Mouse (Mus musculus) MEL (cell line): ENCODE measurements around the gene Elfn2. TPM values are rescaled to one million over a fixed set of nuclear protein-coding genes. Genes with fewer than 3 reads are reported as not detected.

ENCODE experiments used
- DNase-seq: peaks from one replicate; pipeline ENCODE4 v3.0.0; 2011; ENCODE audit warnings: low read depth, low spot score
- H3K27ac ChIP-seq: 2 replicates; pipeline ENCODE4 v1.5.1; 2012; ENCODE audit warnings: low read depth, mild to moderate bottlenecking, control low read depth, low read length, moderate library complexity; ENCODE audit not compliant: control insufficient read depth
- H3K27me3 ChIP-seq, 2 experiments: fragments of 150-350 bp in 1 of 2; sonication (generic) in 1 of 2; 2 replicates each; pipeline ENCODE4 v1.6.1; 2012; ENCODE audit warnings: low read length in 2 of 2, mild to moderate bottlenecking in 2 of 2, improper control_type of control experiment in 1 of 2, moderate library complexity in 1 of 2; ENCODE audit not compliant: insufficient read depth in 2 of 2, control insufficient read depth in 1 of 2
- H3K36me3 ChIP-seq, 2 experiments: 2 replicates each; pipeline ENCODE4 v1.6.1; 2012 to 2014; ENCODE audit warnings: low read length in 2 of 2, improper control_type of control experiment in 1 of 2, inconsistent platforms in 1 of 2, mild to moderate bottlenecking in 1 of 2; ENCODE audit not compliant: insufficient read depth in 2 of 2, control insufficient read depth in 1 of 2
- H3K4me1 ChIP-seq, 2 experiments: fragments of 150-350 bp in 1 of 2; sonication (generic) in 1 of 2; 2 replicates each; pipeline ENCODE4 v1.6.1; 2012; ENCODE audit warnings: low read length in 2 of 2, improper control_type of control experiment in 1 of 2, mild to moderate bottlenecking in 1 of 2; ENCODE audit not compliant: insufficient read depth in 2 of 2, control insufficient read depth in 1 of 2
- H3K4me3 ChIP-seq, 2 experiments: fragments of 150-350 bp in 1 of 2; sonication (generic) in 1 of 2; 2 replicates each; pipeline ENCODE4 v1.5.1; 2012; ENCODE audit warnings: low read depth in 2 of 2, low read length in 2 of 2, mild to moderate bottlenecking in 2 of 2, moderate library complexity in 2 of 2, control low read depth in 1 of 2, improper control_type of control experiment in 1 of 2; ENCODE audit not compliant: control insufficient read depth in 1 of 2, insufficient read depth in 1 of 2
- H3K79me2 ChIP-seq: 2 replicates; pipeline ENCODE4 v1.6.1; 2012; ENCODE audit warnings: mild to moderate bottlenecking, low read length, moderate library complexity; ENCODE audit not compliant: control insufficient read depth, poor library complexity, insufficient read depth
- H3K9ac ChIP-seq: 2 replicates; pipeline ENCODE4 v1.6.1; 2012; ENCODE audit warnings: low read depth, mild to moderate bottlenecking, control low read depth, low read length, moderate library complexity; ENCODE audit not compliant: control insufficient read depth, poor library complexity, severe bottlenecking
- H3K9me3 ChIP-seq: fragments of 150-350 bp; sonication (generic); replicated peaks from 2 replicates; pipeline ENCODE4 v1.6.1; 2012; ENCODE audit warnings: mild to moderate bottlenecking, low read length, improper control_type of control experiment, moderate library complexity; ENCODE audit not compliant: insufficient read depth
- CHD1 ChIP-seq: IDR thresholded peaks from 2 replicates; pipeline ENCODE4 v1.6.1; 2012; ENCODE audit warnings: low read depth, mild to moderate bottlenecking, inconsistent platforms, low read length, improper control_type of control experiment
- CHD2 ChIP-seq: IDR thresholded peaks from 2 replicates; pipeline ENCODE4 v1.6.1; 2011; ENCODE audit warnings: low read length, improper control_type of control experiment
- E2F4 ChIP-seq: IDR thresholded peaks from 2 replicates; pipeline ENCODE4 v1.6.1; 2011; ENCODE audit warnings: low read depth, low read length, improper control_type of control experiment, borderline replicate concordance
- ELF1 ChIP-seq: IDR thresholded peaks from 2 replicates; pipeline ENCODE4 v1.6.1; 2014; ENCODE audit warnings: low read depth, mild to moderate bottlenecking, inconsistent platforms, low read length, improper control_type of control experiment, moderate library complexity
- EP300 ChIP-seq, 2 experiments: IDR thresholded peaks; 2 replicates each; pipeline ENCODE4 v1.6.1; 2011; ENCODE audit warnings: improper control_type of control experiment in 2 of 2, low read length in 2 of 2, low read depth in 1 of 2, mild to moderate bottlenecking in 1 of 2
- ETS1 ChIP-seq: IDR thresholded peaks from 2 replicates; pipeline ENCODE4 v1.6.1; 2012; ENCODE audit warnings: low read depth, mild to moderate bottlenecking, inconsistent platforms, low read length, improper control_type of control experiment, moderate library complexity
- GABPA ChIP-seq: IDR thresholded peaks from 2 replicates; pipeline ENCODE4 v1.6.1; 2012; ENCODE audit warnings: low read depth, mild to moderate bottlenecking, inconsistent platforms, low read length, improper control_type of control experiment, moderate library complexity
- GATA1 ChIP-seq: IDR thresholded peaks from 2 replicates; pipeline ENCODE4 v1.6.1; 2011; ENCODE audit warnings: low read depth, low read length, improper control_type of control experiment
- HCFC1 ChIP-seq: IDR thresholded peaks from 2 replicates; pipeline ENCODE4 v1.6.1; 2012; ENCODE audit warnings: low read depth, mild to moderate bottlenecking, inconsistent platforms, low read length, improper control_type of control experiment, moderate library complexity
- JUND ChIP-seq: IDR thresholded peaks from 2 replicates; pipeline ENCODE4 v1.6.1; 2011; ENCODE audit warnings: low read depth, mild to moderate bottlenecking, improper control_type of control experiment, low read length
- KAT2A ChIP-seq: conservative IDR thresholded peaks from 2 replicates; pipeline ENCODE4 v1.6.1; 2012; ENCODE audit warnings: low read depth, low read length, improper control_type of control experiment, inconsistent platforms
- MAFK ChIP-seq: IDR thresholded peaks from 2 replicates; pipeline ENCODE4 v1.6.1; 2011; ENCODE audit warnings: low read depth, mild to moderate bottlenecking, low read length, improper control_type of control experiment, borderline replicate concordance
- MXI1 ChIP-seq: IDR thresholded peaks from 2 replicates; pipeline ENCODE4 v1.6.1; 2011; ENCODE audit warnings: mild to moderate bottlenecking, low read depth, low read length, improper control_type of control experiment
- MYB ChIP-seq: IDR thresholded peaks from 2 replicates; pipeline ENCODE4 v1.6.1; 2011; ENCODE audit warnings: mild to moderate bottlenecking, low read depth, low read length, improper control_type of control experiment
- NELFE ChIP-seq: IDR thresholded peaks from 2 replicates; pipeline ENCODE4 v1.6.1; 2011; ENCODE audit warnings: low read depth, low read length, improper control_type of control experiment
- POLR2AphosphoS2 ChIP-seq: IDR thresholded peaks from 2 replicates; pipeline ENCODE4 v1.6.1; 2011; ENCODE audit warnings: low read length, improper control_type of control experiment
- POLR2AphosphoS5 ChIP-seq: IDR thresholded peaks from 2 replicates; pipeline ENCODE4 v1.6.1; 2012; ENCODE audit warnings: low read depth, borderline replicate concordance, mild to moderate bottlenecking, inconsistent platforms, low read length, moderate library complexity, mixed read lengths
- RCOR1 ChIP-seq: IDR thresholded peaks from 2 replicates; pipeline ENCODE4 v1.6.1; 2012; ENCODE audit warnings: low read depth, mild to moderate bottlenecking, inconsistent platforms, low read length, improper control_type of control experiment
- SIN3A ChIP-seq: IDR thresholded peaks from 2 replicates; pipeline ENCODE4 v1.6.1; 2012; ENCODE audit warnings: low read length, improper control_type of control experiment, inconsistent platforms
- SMC3 ChIP-seq: IDR thresholded peaks from 2 replicates; pipeline ENCODE4 v1.6.1; 2011; ENCODE audit warnings: low read depth, low read length, improper control_type of control experiment
- TBP ChIP-seq: IDR thresholded peaks from 2 replicates; pipeline ENCODE4 v1.8.0; 2011; ENCODE audit warnings: low read depth, low read length, improper control_type of control experiment
- TCF12 ChIP-seq: IDR thresholded peaks from 2 replicates; pipeline ENCODE4 v1.6.1; 2014; ENCODE audit warnings: low read depth, mild to moderate bottlenecking, inconsistent platforms, low read length, improper control_type of control experiment, moderate library complexity
- USF1 ChIP-seq: IDR thresholded peaks from 2 replicates; pipeline ENCODE4 v1.6.1; 2014; ENCODE audit warnings: low read depth, mild to moderate bottlenecking, inconsistent platforms, low read length, improper control_type of control experiment, moderate library complexity
- USF2 ChIP-seq, 2 experiments: IDR thresholded peaks; 2 replicates each; pipeline ENCODE4 v1.6.1; 2011 to 2012; ENCODE audit warnings: improper control_type of control experiment in 2 of 2, low read length in 2 of 2, borderline replicate concordance in 1 of 2, inconsistent platforms in 1 of 2, low read depth in 1 of 2, mild to moderate bottlenecking in 1 of 2; ENCODE audit not compliant: insufficient read depth in 1 of 2
- ZKSCAN1 ChIP-seq: IDR thresholded peaks from 2 replicates; pipeline ENCODE4 v1.6.1; 2012; ENCODE audit warnings: low read depth, mild to moderate bottlenecking, inconsistent platforms, low read length, improper control_type of control experiment, moderate library complexity
- polyA plus RNA-seq, 2 experiments: library from polyadenylated mRNA; stranded (reverse) in 1 of 2; unstranded in 1 of 2; fragments of >175 nt in 1 of 2; fragments of >200 nt in 1 of 2; gene quantifications; 2 replicates each; pipeline versions ENCODE4 v1.2.1 to v1.2.4; 2012; ENCODE audit warnings: low replicate concordance in 2 of 2, low read depth in 1 of 2; ENCODE audit not compliant: insufficient read length in 2 of 2, insufficient read depth in 1 of 2, missing spikeins in 1 of 2
- total RNA-seq: library from RNA; depleted of rRNA; stranded (reverse); fragments of 300-350 nt; gene quantifications from 2 replicates; pipeline ENCODE4 v1.2.3, GENCODE M21; 2012

The Elfn2 gene
- total and polyA plus RNA-seq, 3 experiments: 0.04 to 0.15 TPM; not detected in 1

- Histone ChIP-seq H3K9me3 (no peaks in the 10 kb centered on the region), H3K4me1 (no peaks in the 10 kb centered on the region), H3K27me3 (peaks cover 0 to 3% of the 10 kb centered on the region in 2 experiments; a peak in 1 of 4 replicates), H3K4me3 (no peak overlapping the region), H3K27ac (no peak overlapping the region), H3K36me3 (no peaks in the 10 kb centered on the region), H3K9ac (no peak overlapping the region), H3K79me2 (no peaks in the 10 kb centered on the region)
- no peak for DNase-seq
- TF ChIP-seq MXI1: no peak
- TF ChIP-seq CHD2: no peak
- no peak for TF ChIP-seq E2F4
- TF ChIP-seq HCFC1: no peak
- no peak for TF ChIP-seq CHD1
- no peak for TF ChIP-seq MYB
- no peak for TF ChIP-seq SMC3
- TF ChIP-seq TCF12: no peak
- TF ChIP-seq POLR2AphosphoS5: no peak
- TF ChIP-seq GATA1: no peak
- TF ChIP-seq ELF1: no peak
- TF ChIP-seq USF2 (IDR thresholded peaks at IDR 0.05; ENCODE audit: borderline replicate concordance in 1 of 2, insufficient read depth in 1 of 2, low read depth in 1 of 2, low read length in 2 of 2): no peak
- TF ChIP-seq TBP: no peak
- TF ChIP-seq USF1: no peak
- no peak for TF ChIP-seq POLR2AphosphoS2
Measured at GRCm38 (mm10) chr15:78698084-78698483, 20.5 kb downstream of the Elfn2 start.

DNA sequence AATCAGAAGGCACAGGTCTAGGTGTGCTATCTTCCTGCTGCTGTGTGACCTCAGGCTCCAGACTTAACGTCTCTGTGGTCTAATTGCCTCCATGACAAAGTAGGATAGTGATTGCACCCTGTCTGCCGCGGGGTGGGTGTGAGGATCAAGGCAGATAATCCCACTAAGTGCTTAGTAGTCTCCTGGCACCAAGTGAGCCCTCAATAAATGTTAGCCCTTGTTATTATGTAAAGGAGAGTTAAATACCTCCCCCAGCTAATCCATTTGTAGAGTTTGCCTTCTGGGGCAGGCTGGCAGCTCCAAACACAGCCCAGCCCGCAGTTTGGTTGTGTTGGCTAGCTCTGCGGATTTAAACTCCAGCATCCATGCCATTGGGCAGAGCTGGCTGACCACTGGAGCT is 22.8 kb downstream of the Elfn2 start:
- H3K9me3 ChIP-seq: no peaks in the 10 kb centered on the region
- H3K4me3 ChIP-seq: no peak overlapping the region
- H3K9ac ChIP-seq: no peak overlapping the region
- no peaks in the 10 kb centered on the region for H3K4me1 ChIP-seq
- DNase-seq: no peak
- no peaks in the 10 kb centered on the region for H3K79me2 ChIP-seq
- H3K27me3 ChIP-seq: peaks cover 0 to 4% of the 10 kb centered on the region in 2 experiments; a peak in 1 of 4 replicates
- H3K27ac ChIP-seq: no peak overlapping the region
- TF ChIP-seq POLR2AphosphoS2 (no peak), GATA1 (no peak), MAFK (no peak), RCOR1 (no peak), ELF1 (no peak), POLR2AphosphoS5 (no peak), ETS1 (no peak), JUND (no peak), GABPA (no peak), SMC3 (no peak), SIN3A (no peak), E2F4 (no peak), MYB (no peak), EP300 (IDR thresholded peaks at IDR 0.05; ENCODE audit: low read depth in 1 of 2, low read length in 2 of 2) (no peak), ZKSCAN1 (no peak), KAT2A (no peak), NELFE (no peak)
- no peaks in the 10 kb centered on the region for H3K36me3 ChIP-seq
